Mouse (Mus musculus) erythroblast, embryonic 14.5 days (primary cell): Measurements from ENCODE around the gene Atrnl1. TPM values are rescaled to one million over a fixed set of nuclear protein-coding genes. Genes with fewer than 3 reads are reported as not detected.

ENCODE experiments used
- H3K27me3 ChIP-seq: 2 replicates; pipeline ENCODE4 v1.6.1; 2012; ENCODE audit warnings: inconsistent platforms; ENCODE audit not compliant: control insufficient read depth
- H3K36me3 ChIP-seq: 2 replicates; pipeline ENCODE4 v1.6.1; 2012; ENCODE audit warnings: mild to moderate bottlenecking, inconsistent platforms; ENCODE audit not compliant: control insufficient read depth
- H3K4me1 ChIP-seq: 2 replicates; pipeline ENCODE4 v1.6.1; 2012; ENCODE audit warnings: inconsistent platforms; ENCODE audit not compliant: control insufficient read depth
- H3K4me3 ChIP-seq: replicated peaks from 2 replicates; pipeline ENCODE3; 2012; ENCODE audit warnings: moderate library complexity, mild to moderate bottlenecking, inconsistent platforms
- H3K9me3 ChIP-seq: 2 replicates; pipeline ENCODE4 v1.6.1; 2012; ENCODE audit warnings: low read length, inconsistent platforms, mixed read lengths; ENCODE audit not compliant: control insufficient read depth
- GATA1 ChIP-seq: IDR thresholded peaks from 2 replicates; pipeline ENCODE4 v1.6.1; 2012; ENCODE audit warnings: low read length, inconsistent platforms, mixed read lengths
- TAL1 ChIP-seq: IDR thresholded peaks from 3 replicates; pipeline ENCODE4 v1.6.1; 2012; ENCODE audit warnings: low read length, inconsistent platforms, mixed read lengths
- polyA plus RNA-seq: library from polyadenylated mRNA; stranded (reverse); fragments of >175 nt; gene quantifications from 2 replicates; pipeline ENCODE4 v1.2.3, GENCODE M21; 2012

The Atrnl1 gene
- polyA plus RNA-seq, 1 experiment = 0.02 TPM

DNA sequence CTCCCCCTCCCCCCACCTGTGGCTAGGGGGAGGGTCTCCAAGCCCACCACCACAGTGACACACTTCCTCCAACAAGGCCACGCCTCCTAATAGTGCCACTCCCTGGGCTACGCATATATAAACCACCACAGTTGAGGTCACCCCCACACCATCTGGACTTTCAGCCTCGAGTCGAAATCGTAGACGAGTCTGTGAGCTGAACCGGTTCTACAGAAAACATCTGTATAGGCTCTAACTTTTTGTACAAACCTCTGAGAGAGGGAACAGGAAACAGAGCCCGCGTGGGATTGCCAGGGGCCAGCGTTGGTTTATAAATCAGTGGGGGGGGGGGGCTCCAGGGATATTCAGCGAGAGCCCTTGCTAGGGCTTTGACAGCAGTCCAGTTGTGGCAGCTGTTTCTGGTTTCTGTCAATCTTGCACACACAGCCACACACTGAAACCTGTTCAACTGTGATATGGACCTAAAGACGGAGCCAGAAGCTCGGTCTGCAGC, 508.9 kb downstream of the Atrnl1 start:
- no peaks in the 10 kb centered on the region for H3K27me3 ChIP-seq
- H3K4me1 ChIP-seq = no peaks in the 10 kb centered on the region
- TF ChIP-seq GATA1 = no peak
- TF ChIP-seq TAL1 = no peak
- H3K4me3 ChIP-seq = no peak overlapping the region
- no peaks in the 10 kb centered on the region for H3K9me3 ChIP-seq
- no peaks in the 10 kb centered on the region for H3K36me3 ChIP-seq

DNA sequence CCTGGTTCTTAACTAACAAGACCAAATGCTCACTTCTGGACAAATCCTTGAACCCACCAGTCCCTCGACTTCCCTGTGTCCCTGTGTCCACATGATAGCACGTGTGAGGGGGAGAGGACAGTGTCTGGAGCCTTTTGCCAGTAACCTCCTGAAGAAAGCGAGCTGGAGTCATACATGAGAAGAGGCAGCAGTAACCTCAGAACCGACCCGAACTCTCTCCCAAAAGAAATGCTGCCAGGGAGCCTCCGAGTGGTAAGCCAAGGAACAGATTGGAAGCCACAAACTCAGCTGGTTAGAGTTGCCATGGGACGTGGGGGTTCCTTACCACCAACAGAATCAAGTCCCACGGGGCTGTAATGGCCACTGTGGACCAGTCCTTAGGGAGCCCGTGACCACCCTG, 509.8 kb downstream of the Atrnl1 start:
- Histone ChIP-seq H3K27me3 (no peaks in the 10 kb centered on the region), H3K4me3 (no peak overlapping the region), H3K4me1 (no peaks in the 10 kb centered on the region), H3K9me3 (no peaks in the 10 kb centered on the region), H3K36me3 (no peaks in the 10 kb centered on the region)
- TF ChIP-seq TAL1 (no peak), GATA1 (no peak)

DNA sequence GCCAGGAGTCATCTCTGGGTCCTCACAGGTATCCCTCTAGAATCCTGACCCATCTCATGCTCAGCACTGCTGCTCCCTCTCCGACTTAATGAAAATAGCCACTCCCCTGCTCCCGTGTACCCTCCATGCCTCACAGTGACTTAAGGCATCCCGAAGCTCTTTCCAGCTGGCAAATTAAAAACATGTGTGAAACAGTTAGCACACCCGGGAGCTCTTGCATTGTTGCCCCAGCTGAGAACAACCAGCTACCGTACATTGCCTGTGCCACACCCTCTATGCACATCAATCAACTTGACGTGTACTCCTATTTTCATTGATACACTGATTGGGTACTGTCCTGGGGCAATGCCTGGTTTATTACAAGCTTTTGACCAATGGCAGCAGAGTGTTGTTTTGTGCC, 510.8 kb downstream of the Atrnl1 start:
- no peaks in the 10 kb centered on the region for H3K4me1 ChIP-seq
- H3K27me3 ChIP-seq = no peaks in the 10 kb centered on the region
- no peak for TF ChIP-seq GATA1
- TF ChIP-seq TAL1 = no peak
- H3K36me3 ChIP-seq = no peaks in the 10 kb centered on the region
- H3K9me3 ChIP-seq = no peaks in the 10 kb centered on the region
- no peak overlapping the region for H3K4me3 ChIP-seq

DNA sequence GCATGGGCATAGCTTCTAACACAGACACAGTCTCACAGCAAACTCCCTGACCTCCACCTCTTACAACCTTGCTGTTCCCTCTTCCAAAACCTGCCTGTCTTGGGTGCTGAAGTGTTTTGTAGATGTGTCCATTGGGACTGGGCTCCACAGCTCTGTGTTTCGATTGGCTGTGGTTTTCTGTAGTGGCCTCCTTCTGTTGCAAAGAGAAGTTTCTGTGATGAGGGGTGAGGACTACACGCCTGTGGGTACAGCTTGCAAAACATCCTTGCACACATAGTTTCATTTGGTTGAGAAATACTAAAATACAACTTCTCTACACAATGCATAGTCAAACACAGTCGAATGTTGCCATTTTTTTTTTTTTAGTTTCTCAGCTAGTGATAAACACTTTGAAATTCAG, 512.8 kb downstream of the Atrnl1 start:
- H3K27me3 ChIP-seq = no peaks in the 10 kb centered on the region
- TF ChIP-seq TAL1 = no peak
- TF ChIP-seq GATA1 = no peak
- no peaks in the 10 kb centered on the region for H3K36me3 ChIP-seq
- no peaks in the 10 kb centered on the region for H3K4me1 ChIP-seq
- H3K4me3 ChIP-seq = no peak overlapping the region
- H3K9me3 ChIP-seq = no peaks in the 10 kb centered on the region

DNA sequence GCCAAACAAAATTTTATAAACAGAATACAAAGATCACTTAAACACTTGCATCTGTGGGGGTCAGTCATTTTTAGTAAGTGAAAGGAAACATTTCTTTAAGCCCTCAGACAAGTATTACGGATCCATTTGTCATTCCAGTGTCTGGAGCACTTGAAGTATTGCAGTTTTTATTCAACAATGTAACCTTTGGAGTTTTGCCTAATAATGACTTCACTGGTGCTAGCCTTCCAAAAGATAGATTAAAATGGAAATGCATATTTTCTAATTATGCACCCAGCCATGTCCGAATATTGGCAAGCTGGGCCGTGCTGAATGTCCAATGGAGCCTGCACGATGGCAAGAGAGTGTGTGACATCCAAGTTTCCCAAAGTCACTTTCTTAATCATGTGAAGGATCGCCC, 513.7 kb downstream of the Atrnl1 start:
- TF ChIP-seq TAL1 = no peak
- TF ChIP-seq GATA1 = no peak
- H3K36me3 ChIP-seq = no peaks in the 10 kb centered on the region
- H3K9me3 ChIP-seq = no peaks in the 10 kb centered on the region
- H3K4me3 ChIP-seq = no peak overlapping the region
- no peaks in the 10 kb centered on the region for H3K27me3 ChIP-seq
- no peaks in the 10 kb centered on the region for H3K4me1 ChIP-seq

DNA sequence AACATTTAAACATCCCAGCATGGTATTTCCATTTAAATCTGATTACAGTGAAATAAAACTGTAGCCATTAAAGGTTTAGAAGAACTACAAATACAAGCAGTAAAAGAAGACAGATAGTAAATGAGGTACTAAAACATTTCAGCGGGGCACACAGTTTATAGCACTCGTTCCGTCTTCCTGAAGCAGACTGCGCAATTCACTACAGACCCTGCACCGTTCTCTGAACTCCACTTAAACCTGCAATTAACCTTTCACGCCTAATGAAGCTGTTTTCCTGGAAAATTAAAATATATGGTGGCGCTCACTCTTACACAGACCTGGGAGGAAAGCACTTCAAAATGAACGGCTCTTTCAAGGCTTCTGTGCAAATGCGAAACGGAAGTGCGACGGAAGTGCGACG, 514.2 kb downstream of the Atrnl1 start:
- Histone ChIP-seq H3K27me3 (no peaks in the 10 kb centered on the region), H3K9me3 (0 out of 2 replicates have a peak, but pooled peaks cover 2% of the 10 kb centered on the region), H3K4me1 (no peaks in the 10 kb centered on the region), H3K36me3 (no peaks in the 10 kb centered on the region), H3K4me3 (no peak overlapping the region)
- TF ChIP-seq GATA1 (no peak), TAL1 (no peak)

DNA sequence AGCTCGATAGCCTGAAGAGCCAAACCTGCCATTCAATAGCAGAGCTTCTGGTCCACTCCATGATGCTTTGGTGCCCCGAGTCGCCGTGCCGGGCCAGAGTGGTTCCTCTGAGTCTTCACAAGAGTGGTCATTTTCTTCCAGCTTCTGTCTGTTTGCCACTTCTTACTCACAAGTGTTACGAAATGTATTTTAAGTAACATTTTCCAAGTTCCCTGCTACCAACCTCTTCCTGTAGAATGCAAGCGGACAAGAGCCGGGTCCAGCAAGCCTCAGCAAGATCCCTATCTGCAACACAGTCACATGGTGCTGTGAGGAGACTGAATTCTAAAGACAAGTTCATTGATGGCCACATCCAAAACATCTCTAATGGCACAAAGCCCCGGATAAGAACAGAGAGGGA, 521.1 kb downstream of the Atrnl1 start:
- H3K36me3 ChIP-seq = no peaks in the 10 kb centered on the region
- TF ChIP-seq GATA1 (no peak), TAL1 (no peak)
- H3K4me1 ChIP-seq = no peaks in the 10 kb centered on the region
- no peaks in the 10 kb centered on the region for H3K27me3 ChIP-seq
- H3K4me3 ChIP-seq = no peak overlapping the region
- 0 out of 2 replicates have a peak, but pooled peaks cover 2% of the 10 kb centered on the region for H3K9me3 ChIP-seq

DNA sequence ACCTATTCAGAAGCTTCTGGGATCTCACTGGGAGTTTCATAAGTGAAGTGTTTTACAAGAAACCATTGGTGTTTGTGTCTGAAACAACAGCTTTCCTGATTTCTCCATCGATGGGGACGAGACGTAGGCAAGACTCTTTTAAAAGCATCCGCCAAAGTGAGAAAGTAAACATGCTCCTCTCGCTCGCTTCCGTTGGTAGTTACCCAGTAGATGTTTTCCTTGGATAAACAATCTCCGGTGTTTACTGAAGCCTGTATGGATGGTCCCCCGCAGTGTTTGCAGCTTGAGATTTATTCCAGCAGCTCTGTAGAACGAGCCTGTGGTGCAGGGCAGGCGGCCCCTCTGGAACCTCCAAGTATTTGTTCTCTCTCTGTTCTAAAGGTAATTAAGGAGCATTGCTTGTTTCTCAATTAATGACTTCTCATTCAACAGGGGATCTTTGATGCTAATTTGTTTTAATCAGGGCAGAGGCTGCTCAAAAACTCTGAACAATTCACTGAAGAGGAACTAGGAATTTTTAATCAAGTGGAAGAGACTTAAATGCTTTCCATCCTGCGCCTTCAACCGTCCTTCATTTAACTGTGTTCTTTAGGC, 529.5 kb downstream of the Atrnl1 start:
- Histone ChIP-seq H3K4me1 (no peaks in the 10 kb centered on the region), H3K27me3 (no peaks in the 10 kb centered on the region), H3K9me3 (no peaks in the 10 kb centered on the region), H3K4me3 (no peak overlapping the region), H3K36me3 (no peaks in the 10 kb centered on the region)
- no peak for TF ChIP-seq GATA1

DNA sequence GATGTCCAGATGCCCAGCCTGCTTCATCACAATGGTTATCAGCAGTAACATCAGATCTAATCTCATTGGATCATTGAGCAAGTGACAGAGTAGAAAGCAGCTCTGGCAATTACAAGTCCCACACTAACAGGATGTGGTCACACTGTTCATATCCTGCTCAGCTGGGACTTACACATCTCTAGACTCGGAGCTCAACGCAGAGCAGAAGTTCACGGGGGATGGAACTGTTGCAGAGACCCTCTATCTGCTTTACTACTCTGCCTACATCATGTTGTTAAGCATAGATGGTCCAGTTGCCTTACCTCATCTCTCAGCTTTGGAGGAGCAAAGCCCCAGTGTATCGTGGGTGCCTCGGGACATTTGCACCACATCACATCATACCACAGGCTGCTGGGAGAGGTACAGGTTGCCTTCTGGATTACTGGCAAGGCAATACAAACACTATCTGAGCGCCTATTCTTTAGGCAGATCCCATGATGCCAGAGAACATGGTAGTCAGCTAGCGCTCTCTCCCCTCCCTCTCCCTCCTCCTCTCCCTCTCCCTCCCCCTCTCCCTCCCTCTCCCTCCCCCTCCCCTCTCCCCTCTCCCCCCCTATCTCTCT, 533.1 kb downstream of the Atrnl1 start:
- Histone ChIP-seq H3K27me3 (no peaks in the 10 kb centered on the region), H3K4me1 (no peaks in the 10 kb centered on the region), H3K9me3 (no peaks in the 10 kb centered on the region), H3K4me3 (no peak overlapping the region), H3K36me3 (no peaks in the 10 kb centered on the region)
- TF ChIP-seq TAL1 (no peak), GATA1 (no peak)
